Mouse (Mus musculus): Measurements from ENCODE around the gene Dgkg.

- TF ChIP-seq MAFK (IDR thresholded peaks at IDR 0.05; ENCODE audit: insufficient read depth, low read depth, low read length), result no peak
- TF ChIP-seq ZC3H11A (IDR thresholded peaks at IDR 0.05; ENCODE audit: borderline replicate concordance, low read depth, low read length), result no peak
- TF ChIP-seq CHD2 (IDR thresholded peaks at IDR 0.05; ENCODE audit: low read depth, low read length), result no peak
- no peak for TF ChIP-seq ZNF384 (IDR thresholded peaks at IDR 0.05; ENCODE audit: low read depth, low read length)
These were observed 157.6 kb downstream of the Dgkg start for GRCm38 (mm10) chr16:22499447-22499846.
